Mouse (Mus musculus) erythroid progenitor cell, adult 5-6 weeks (primary cell): ENCODE measurements at regions not wholly inside any gene's neighbourhood (a gene's known extent, or its start where the extent isn't known, plus 50 kb on each side); places are given as distances from the start of the nearest gene placed in this dataset.

ENCODE experiments used
- ATAC-seq: replicated peaks from 2 replicates; pipeline ENCODE4 v1.8.0; 2016; ENCODE audit warnings: moderate number of reproducible peaks, mild to moderate bottlenecking, moderate TSS enrichment, inconsistent platforms; ENCODE audit not compliant: poor library complexity, low FRiP score, severe bottlenecking

GRCm38 (mm10) chr2:128508244-128508605 lies 82.8 kb upstream of the Spdye4c start:
- no peak for ATAC-seq

DNA sequence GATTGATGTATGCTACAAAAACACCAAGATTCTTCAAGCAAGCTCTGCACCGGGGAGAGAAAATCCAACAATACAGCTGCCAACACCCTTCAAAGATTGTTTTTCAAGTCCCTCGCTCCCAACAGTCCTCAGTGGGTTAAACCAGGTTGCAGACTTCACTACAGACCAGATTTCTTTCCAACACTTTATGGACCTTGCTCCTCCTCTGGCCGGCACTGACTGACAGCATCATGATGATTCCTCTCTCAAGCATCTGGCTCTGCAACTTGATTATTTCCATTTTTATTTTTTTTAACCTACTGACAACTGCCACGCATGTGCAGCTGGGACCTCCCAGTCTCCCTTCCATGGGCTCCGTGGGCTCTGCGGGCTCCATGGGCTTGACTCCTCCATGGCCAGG lies 79.7 kb upstream of the Spdye4c start:
- no peak for ATAC-seq

DNA sequence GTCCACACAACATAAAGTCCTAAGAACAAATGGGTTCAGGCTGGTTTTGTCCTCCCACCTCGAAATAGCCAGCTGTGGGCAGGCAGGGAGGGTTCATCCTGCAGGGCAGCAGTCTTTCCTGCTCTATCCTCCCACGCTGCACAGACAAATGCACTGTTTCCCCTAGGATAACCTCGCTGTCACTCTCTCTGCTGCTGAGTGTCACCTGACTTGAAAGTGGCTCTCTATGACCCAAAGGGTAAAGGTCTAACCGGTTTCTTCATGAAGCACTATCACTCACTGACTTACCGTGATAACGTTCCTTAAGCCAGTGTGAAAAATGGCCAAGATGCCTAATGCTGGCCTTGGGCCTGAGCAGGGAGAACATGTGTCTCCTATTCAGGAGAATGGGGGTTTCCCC lies 78.2 kb upstream of the Spdye4c start:
- no peak for ATAC-seq

GRCm38 (mm10) chr2:128514463-128515290 lies 76.3 kb upstream of the Spdye4c start:
- ATAC-seq, result no peak

- ATAC-seq, result no peak
Observed at GRCm38 (mm10) chr2:128515701-128516100, 75.3 kb upstream of the Spdye4c start.

- no peak for ATAC-seq
Observed at GRCm38 (mm10) chr2:128516694-128517093, 74.3 kb upstream of the Spdye4c start.

DNA sequence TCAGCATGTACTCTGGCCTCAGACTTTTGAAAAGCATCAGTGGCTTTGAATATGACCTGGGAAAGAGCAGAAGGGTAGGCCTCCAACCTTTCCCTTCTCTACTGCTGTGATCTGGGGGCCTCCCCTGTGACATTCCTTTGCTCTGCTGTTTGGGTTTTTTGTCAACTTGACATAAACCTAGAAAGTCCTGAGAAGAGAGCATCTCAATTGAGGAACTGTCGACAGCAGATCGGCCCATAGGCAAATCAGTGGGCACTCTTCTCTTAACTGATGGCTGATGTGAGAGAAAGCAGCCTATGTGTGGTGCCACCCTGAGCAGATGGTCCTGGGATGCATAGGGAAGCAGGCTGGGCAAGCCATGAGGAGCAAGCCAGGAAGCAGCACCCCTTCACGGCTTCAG lies 72.9 kb upstream of the Spdye4c start:
- no peak for ATAC-seq

- no peak for ATAC-seq
Observed at GRCm38 (mm10) chr2:128521701-128522443, 69.1 kb upstream of the Spdye4c start.

DNA sequence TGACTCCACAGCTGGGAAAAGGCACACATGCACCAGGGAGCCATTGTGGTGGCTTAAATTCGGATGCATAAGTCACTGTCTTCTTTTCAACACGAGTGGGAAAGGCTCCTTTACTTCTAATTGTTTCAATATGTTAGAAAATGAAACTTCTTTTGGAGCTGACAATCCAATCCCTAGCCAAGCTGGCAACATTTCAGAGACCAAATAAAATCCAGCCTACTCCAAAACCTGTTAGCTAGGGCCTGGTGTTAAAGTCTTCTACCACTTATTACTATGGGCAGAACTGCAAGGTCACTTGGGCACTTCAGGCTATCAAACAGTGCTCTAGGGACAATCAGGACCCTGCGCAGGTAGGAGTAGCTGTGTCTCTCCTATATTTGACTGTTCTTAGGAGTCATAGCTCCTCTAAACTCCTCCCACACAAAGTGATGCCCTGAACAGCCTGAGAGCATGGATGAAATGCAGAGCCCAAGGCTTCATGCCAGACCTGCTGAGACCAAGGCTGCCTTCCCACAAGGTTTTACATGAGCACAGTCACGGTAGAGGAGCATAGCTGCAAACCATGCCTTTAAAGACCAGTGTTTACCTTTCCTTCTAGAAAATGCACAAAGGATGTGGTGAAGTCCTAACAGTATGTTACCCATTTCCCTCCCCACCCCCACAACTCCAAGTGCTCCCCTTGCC lies 67.4 kb upstream of the Spdye4c start:
- no peak for ATAC-seq

DNA sequence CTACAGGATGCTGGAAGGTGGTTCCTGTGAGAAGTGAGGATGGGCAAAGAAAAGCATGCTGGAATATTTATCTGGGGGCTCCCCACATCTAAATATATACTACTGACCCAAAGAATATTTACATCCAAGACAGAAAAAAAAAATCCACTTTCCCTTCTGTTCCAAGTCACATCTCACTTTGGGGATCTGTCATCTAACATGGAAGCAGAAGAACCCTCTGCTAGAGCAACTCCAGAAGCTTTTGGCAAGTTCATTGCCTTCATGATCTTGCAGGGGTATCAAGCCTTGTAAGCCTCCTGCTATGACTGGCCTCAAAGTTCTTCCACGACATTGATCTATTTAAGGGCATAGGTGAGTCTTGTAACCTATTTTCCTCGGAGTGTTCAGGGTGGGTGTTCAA lies 64.9 kb upstream of the Spdye4c start:
- ATAC-seq, result no peak

- ATAC-seq, result no peak
Observed at GRCm38 (mm10) chr2:128526883-128527344, 64.1 kb upstream of the Spdye4c start.

DNA sequence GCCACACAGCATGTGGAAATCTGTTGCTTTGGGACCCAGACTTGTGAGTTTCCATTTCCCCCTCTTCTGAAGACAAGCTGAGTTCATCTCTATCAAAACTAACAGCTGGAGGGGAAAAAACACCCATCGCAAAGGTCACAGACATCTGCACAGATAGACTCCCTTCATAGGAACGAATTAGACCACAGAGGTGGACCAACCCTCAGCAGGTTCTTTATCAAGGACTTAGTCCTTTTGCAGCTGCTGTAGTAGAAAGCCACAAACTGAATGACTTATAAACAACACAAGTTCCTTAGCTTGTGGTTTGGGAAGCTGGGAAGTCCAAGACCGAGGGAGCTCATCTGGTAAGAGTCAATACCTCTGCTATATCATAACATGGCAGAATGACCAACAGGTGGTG lies 54.7 kb upstream of the Spdye4c start:
- ATAC-seq, result no peak

- no peak for ATAC-seq
Observed at GRCm38 (mm10) chr2:128537425-128537824, 53.6 kb upstream of the Spdye4c start.

DNA sequence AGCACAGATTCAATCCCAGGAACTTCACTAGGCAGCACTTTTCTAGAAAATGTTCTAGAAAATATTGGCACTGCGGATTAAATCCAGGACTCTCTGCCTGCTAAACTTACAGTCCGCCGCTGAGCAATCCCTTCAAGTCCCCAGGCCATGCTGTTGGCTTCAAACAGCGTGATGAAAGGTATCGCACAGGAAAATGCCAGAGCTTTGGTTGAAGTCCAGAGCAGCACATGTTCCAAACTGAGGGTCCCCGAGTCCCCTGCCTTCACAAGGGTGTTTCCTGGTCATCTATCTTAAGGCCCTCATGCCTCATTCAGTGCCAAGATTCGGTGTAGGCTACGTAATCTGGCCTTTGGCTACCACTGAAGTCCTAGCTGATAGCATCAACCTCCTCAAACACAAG lies 52.3 kb upstream of the Spdye4c start:
- no peak for ATAC-seq
